Mouse (Mus musculus): ENCODE data around the gene Tmem120b.

Tmem120b gene

GRCm38 (mm10) chr5:123128426-123129169, 60.4 kb downstream of the Tmem120b start:
- DNase-seq (ENCODE audit: low read depth, low spot score) = peak; percentile 94

DNA sequence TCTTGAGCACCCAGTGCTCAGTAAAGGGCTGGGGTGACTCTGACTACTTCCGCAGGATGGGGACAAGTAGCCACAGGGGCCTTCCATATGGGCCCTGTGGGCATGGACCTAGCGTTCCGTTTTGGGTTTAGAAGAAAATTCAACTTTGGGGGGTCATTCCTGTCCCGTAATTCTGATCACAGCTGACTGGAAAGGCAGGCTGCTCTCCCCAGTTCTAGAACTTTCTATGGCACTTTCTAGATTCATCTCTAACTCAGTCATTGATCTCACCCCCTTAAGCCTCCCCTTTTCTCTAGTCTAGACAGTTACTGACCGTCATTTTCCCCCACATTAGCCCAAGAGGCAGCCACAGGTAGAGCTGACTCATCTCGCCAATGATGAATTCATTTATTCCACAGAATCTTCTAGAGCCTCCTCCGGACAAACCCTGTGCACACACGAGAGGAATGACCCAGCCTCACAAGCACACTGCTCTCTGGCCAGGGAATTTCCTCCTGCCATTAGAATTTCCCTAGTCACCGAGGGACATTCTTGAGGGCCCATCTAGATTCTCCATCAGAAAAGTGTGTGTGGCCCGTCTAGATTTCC, 61.0 kb downstream of the Tmem120b start:
- DNase-seq (ENCODE audit: low read depth, low spot score) = no peak

- peak; percentile 28 for DNase-seq (ENCODE audit: low read depth, low spot score)
Observed at GRCm38 (mm10) chr5:123130030-123130813, 62.0 kb downstream of the Tmem120b start.

DNA sequence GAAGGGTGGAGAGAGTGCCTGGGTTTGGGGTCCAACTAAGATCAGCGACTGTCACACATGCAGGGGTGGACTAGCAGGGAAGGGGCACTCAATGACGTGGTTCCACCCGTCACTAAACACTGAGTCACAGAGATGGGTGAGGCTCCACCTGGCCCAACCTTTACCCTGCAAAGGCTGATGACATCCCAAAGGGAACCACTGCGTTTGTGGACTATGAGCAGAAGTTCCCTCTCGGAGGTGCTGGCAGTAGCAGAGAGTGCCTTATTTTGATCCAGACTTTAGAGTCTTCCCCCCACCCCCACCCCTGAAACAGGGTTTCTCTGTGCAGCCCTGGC, 62.6 kb downstream of the Tmem120b start:
- peak; percentile 61 for DNase-seq (ENCODE audit: low read depth, low spot score)

DNA sequence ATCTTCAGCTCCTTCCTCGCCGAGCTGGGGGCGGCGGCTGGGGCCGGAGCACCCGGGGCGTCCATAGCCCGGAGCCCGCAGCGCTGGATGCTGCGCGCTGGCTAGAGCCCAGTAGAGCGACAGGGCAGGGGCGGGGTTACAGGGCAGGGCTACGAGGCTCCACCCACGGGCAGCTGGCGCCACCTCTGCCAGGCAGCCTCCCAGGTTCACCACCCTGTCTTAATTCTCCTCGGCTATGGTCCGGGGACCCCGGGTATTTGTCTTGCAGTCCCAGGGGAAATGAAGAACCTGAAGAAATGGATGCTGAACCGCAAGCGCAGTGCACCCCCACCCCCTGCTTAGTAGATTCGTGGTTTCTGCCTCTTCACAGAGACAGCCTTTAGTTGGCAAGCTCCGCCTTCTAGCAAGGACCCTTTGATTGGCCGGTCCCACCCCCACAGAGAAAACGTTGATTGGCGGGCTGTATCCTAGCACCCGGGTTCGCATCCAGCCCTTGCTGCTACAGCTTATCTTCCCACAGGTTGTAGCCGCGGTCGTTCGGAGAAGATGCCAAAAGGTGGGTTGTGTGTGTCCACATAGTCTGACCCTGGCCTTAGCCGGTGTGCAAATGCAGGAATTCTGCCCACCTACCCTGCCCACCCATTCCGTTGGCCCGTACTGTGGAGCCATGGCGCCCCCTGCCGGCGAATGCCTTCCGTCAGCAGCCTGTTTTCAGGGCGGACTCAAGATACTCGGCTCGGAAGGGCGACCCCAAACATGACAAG, 64.3 kb downstream of the Tmem120b start, which contains the start of gene Rhof:
Gene Rhof (minus strand): TSS at position 385 of the 764 bp plus-strand sequence.
- DNase-seq (ENCODE audit: low read depth, low spot score) = peak; percentile 95

- peak; percentile 91 for DNase-seq (ENCODE audit: low read depth, low spot score)
Observed at GRCm38 (mm10) chr5:123133083-123133783, 65.0 kb downstream of the Tmem120b start.

DNA sequence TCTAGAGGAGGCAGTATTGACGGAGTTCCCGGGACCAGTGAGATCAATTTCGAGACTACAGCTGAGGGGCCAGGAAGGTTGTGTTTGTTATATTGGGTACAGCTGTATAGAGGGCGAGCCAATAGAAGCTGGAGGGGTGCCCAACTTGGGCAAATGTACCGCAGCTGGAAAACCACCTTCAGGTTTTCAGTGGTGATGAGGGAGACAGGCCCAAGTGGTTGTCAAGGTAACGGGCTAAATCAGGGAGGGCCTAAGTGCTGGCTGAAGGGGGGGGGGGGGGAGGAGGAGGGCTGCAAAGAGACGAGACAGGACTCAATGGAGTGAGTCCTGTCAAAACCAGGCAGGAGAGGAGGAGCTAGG, 65.5 kb downstream of the Tmem120b start:
- peak; percentile 72 for DNase-seq (ENCODE audit: low read depth, low spot score)

DNA sequence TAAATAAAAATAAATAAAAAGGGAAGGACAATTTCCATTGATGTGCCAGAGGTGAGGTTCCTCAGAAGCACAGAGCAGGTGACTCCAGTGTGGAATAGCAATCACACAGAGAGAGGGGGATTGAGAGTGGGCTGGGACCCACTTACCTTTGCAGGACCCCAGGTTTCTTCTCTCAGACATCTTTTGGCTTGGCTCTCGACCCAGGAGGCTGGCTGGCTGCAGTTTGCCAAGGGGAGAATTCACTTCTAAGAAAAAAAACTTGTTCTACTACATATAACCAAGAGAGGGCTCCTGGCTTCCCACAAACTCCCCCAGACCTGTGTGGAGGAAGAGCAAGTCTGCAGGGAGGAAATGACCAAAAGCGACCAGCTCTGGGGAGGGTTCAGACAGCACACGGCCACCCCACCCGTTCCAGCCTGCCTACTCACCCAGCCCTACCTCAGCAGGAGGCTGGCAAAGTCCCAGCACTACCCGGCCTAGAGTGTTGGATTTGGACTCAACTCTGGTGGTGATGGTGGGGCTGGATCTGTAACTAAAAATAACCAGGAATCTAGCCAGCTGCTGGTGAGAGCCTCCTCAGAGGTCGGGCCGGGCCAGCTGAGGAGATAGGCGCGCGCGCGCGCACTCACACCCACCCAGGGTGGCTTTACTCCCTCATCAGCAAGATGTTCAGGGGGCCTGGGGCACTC, 66.1 kb downstream of the Tmem120b start:
- DNase-seq (ENCODE audit: low read depth, low spot score) = peak; percentile 31

GRCm38 (mm10) chr5:123134875-123135382, 66.7 kb downstream of the Tmem120b start:
- no peak for DNase-seq (ENCODE audit: low read depth, low spot score)

- DNase-seq (ENCODE audit: low read depth, low spot score) = peak; percentile 27
Observed at GRCm38 (mm10) chr5:123135471-123136360, 67.5 kb downstream of the Tmem120b start.

GRCm38 (mm10) chr5:123136361-123137043, 68.3 kb downstream of the Tmem120b start:
- peak; percentile 72 for DNase-seq (ENCODE audit: low read depth, low spot score)

- peak; percentile 72 for DNase-seq (ENCODE audit: low read depth, low spot score)
Observed at GRCm38 (mm10) chr5:123137044-123137909, 69.1 kb downstream of the Tmem120b start.

- DNase-seq (ENCODE audit: low read depth, low spot score) = no peak
Observed at GRCm38 (mm10) chr5:123137910-123138229, 69.7 kb downstream of the Tmem120b start.

- DNase-seq (ENCODE audit: low read depth, low spot score) = peak; percentile 66
Observed at GRCm38 (mm10) chr5:123138230-123138911, 70.2 kb downstream of the Tmem120b start.

- peak; percentile 82 for DNase-seq (ENCODE audit: low read depth, low spot score)
Observed at GRCm38 (mm10) chr5:123138953-123139721, 70.9 kb downstream of the Tmem120b start.
